Mouse (Mus musculus) liver, embryonic 12.5 days (tissue): ENCODE results near the gene Tmem206. TPM values are rescaled to one million over a fixed set of nuclear protein-coding genes. Genes with fewer than 3 reads are reported as not detected.

Source experiments
- ATAC-seq: fragments of 200-750 bp; cut with Nextera tagmentation; 2 replicates; pipeline ENCODE4 v1.8.0; 2017; ENCODE audit warnings: moderate number of reproducible peaks, mild to moderate bottlenecking, moderate library complexity
- H3K27ac ChIP-seq: fragments of 300-500 bp; sonication (generic); 2 replicates; pipeline ENCODE4 v1.5.1; 2016; ENCODE audit warnings: mild to moderate bottlenecking
- H3K27me3 ChIP-seq: fragments of 300-500 bp; sonication (generic); replicated peaks from 2 replicates; pipeline ENCODE4 v1.6.1; 2016; ENCODE audit warnings: mild to moderate bottlenecking, moderate library complexity
- H3K36me3 ChIP-seq: fragments of 300-500 bp; sonication (generic); 2 replicates; pipeline ENCODE4 v1.6.1; 2016; ENCODE audit warnings: mild to moderate bottlenecking, moderate library complexity
- H3K4me1 ChIP-seq: fragments of 300-500 bp; sonication (generic); 2 replicates; pipeline ENCODE4 v1.6.1; 2016
- H3K4me2 ChIP-seq: fragments of 300-500 bp; sonication (generic); 2 replicates; pipeline ENCODE4 v1.6.1; 2016; ENCODE audit warnings: mild to moderate bottlenecking, moderate library complexity
- H3K4me3 ChIP-seq: fragments of 300-500 bp; sonication (generic); 2 replicates; pipeline ENCODE4 v1.5.1; 2016; ENCODE audit warnings: mild to moderate bottlenecking, moderate library complexity
- H3K9ac ChIP-seq: fragments of 300-500 bp; sonication (generic); 2 replicates; pipeline ENCODE4 v1.6.1; 2016; ENCODE audit warnings: mild to moderate bottlenecking, moderate library complexity
- H3K9me3 ChIP-seq: fragments of 300-500 bp; sonication (generic); replicated peaks from 2 replicates; pipeline ENCODE4 v1.6.1; 2016; ENCODE audit warnings: mild to moderate bottlenecking, moderate library complexity
- WGBS: fragments of 180-500 bp; shearing (Covaris S2); methylation state at CpG from one replicate; pipeline ENCODE4 v1.1.7; 2016; ENCODE audit not compliant: insufficient replicate concordance; 5-methylcytosine and 5-hydroxymethylcytosine counted together
- polyA plus RNA-seq: library from polyadenylated mRNA; unstranded; fragments of >200 nt; fragmentation: Nextera tagmentation; extraction: Ambion mirVana; gene quantifications from 2 replicates; pipeline ENCODE4 v1.2.1, GENCODE M21; 2016

Gene Tmem206
- polyA plus RNA-seq, 1 experiment from 2014 or later = 10.5 TPM

GRCm38 (mm10) chr1:191293996-191294795 is 31.5 kb upstream of the Tmem206 start:
- no peak overlapping the region for H3K4me2 ChIP-seq
- no peaks in the 10 kb centered on the region for H3K4me1 ChIP-seq
- H3K36me3 ChIP-seq = no peaks in the 10 kb centered on the region
- peaks cover 7% of the 10 kb centered on the region; the same call in 1 of the 2 replicates for H3K27me3 ChIP-seq
- 46% methylated on average over 9 of the region's 9 CpGs for WGBS
- H3K9me3 ChIP-seq = no peaks in the 10 kb centered on the region
- H3K4me3 ChIP-seq = no peak overlapping the region
- no peak for ATAC-seq
- H3K9ac ChIP-seq = no peak overlapping the region
- H3K27ac ChIP-seq = no peak overlapping the region

GRCm38 (mm10) chr1:191295784-191296183 is 29.9 kb upstream of the Tmem206 start:
- Histone ChIP-seq H3K9ac (no peak overlapping the region), H3K27ac (no peak overlapping the region), H3K4me3 (no peak overlapping the region), H3K4me1 (no peaks in the 10 kb centered on the region), H3K9me3 (no peaks in the 10 kb centered on the region), H3K36me3 (no peaks in the 10 kb centered on the region), H3K27me3 (peaks cover 7% of the 10 kb centered on the region; the same call in 1 of the 2 replicates), H3K4me2 (no peak overlapping the region)
- WGBS = 29% methylated on average over 3 of the region's 3 CpGs
- no peak for ATAC-seq

GRCm38 (mm10) chr1:191296445-191296844 is 29.3 kb upstream of the Tmem206 start:
- WGBS = 66% methylated on average over 5 of the region's 5 CpGs
- H3K4me3 ChIP-seq = no peak overlapping the region
- no peak overlapping the region for H3K9ac ChIP-seq
- peaks cover 7% of the 10 kb centered on the region; the same call in 1 of the 2 replicates for H3K27me3 ChIP-seq
- no peak; the same call in 1 of the 2 replicates for ATAC-seq
- no peaks in the 10 kb centered on the region for H3K9me3 ChIP-seq
- H3K4me1 ChIP-seq = no peaks in the 10 kb centered on the region
- H3K4me2 ChIP-seq = no peak overlapping the region
- H3K36me3 ChIP-seq = no peaks in the 10 kb centered on the region
- H3K27ac ChIP-seq = no peak overlapping the region

- Histone ChIP-seq H3K27ac (no peak overlapping the region), H3K4me2 (no peak overlapping the region), H3K4me3 (no peak overlapping the region), H3K9ac (no peak overlapping the region), H3K4me1 (no peaks in the 10 kb centered on the region), H3K36me3 (no peaks in the 10 kb centered on the region), H3K27me3 (peaks cover 7% of the 10 kb centered on the region; the same call in 1 of the 2 replicates), H3K9me3 (no peaks in the 10 kb centered on the region)
- 74% methylated on average over 4 of the region's 4 CpGs for WGBS
- no peak for ATAC-seq
Measured at GRCm38 (mm10) chr1:191298304-191298703, 27.4 kb upstream of the Tmem206 start.

GRCm38 (mm10) chr1:191299215-191299942 is 26.3 kb upstream of the Tmem206 start:
- Histone ChIP-seq H3K36me3 (no peaks in the 10 kb centered on the region), H3K27ac (no peak overlapping the region), H3K4me2 (no peak overlapping the region), H3K27me3 (peaks cover 7% of the 10 kb centered on the region; the same call in 1 of the 2 replicates), H3K9ac (no peak overlapping the region), H3K4me3 (no peak overlapping the region), H3K4me1 (no peaks in the 10 kb centered on the region), H3K9me3 (no peaks in the 10 kb centered on the region)
- ATAC-seq = no peak
- WGBS = 53% methylated on average over 11 of the region's 11 CpGs

GRCm38 (mm10) chr1:191301903-191302302 is 23.8 kb upstream of the Tmem206 start:
- 38% methylated on average over 4 of the region's 4 CpGs for WGBS
- no peak overlapping the region for H3K4me3 ChIP-seq
- no peak overlapping the region for H3K27ac ChIP-seq
- H3K36me3 ChIP-seq = 0 out of 2 replicates have a peak, but pooled peaks cover 4% of the 10 kb centered on the region
- H3K27me3 ChIP-seq = no peaks in the 10 kb centered on the region
- H3K9me3 ChIP-seq = no peaks in the 10 kb centered on the region
- no peaks in the 10 kb centered on the region for H3K4me1 ChIP-seq
- ATAC-seq = no peak
- H3K9ac ChIP-seq = no peak overlapping the region
- H3K4me2 ChIP-seq = no peak overlapping the region

- H3K4me3 ChIP-seq = no peak overlapping the region
- WGBS = 76% methylated on average over 3 of the region's 3 CpGs
- H3K4me1 ChIP-seq = no peaks in the 10 kb centered on the region
- no peak for ATAC-seq
- peaks cover 14% of the 10 kb centered on the region for H3K36me3 ChIP-seq
- H3K4me2 ChIP-seq = no peak overlapping the region
- no peak overlapping the region for H3K9ac ChIP-seq
- no peak overlapping the region for H3K27ac ChIP-seq
- H3K27me3 ChIP-seq = no peaks in the 10 kb centered on the region
- H3K9me3 ChIP-seq = no peaks in the 10 kb centered on the region; the same call in 1 of the 2 replicates
Measured at GRCm38 (mm10) chr1:191303736-191304135, 22.0 kb upstream of the Tmem206 start.

- Histone ChIP-seq H3K4me1 (no peaks in the 10 kb centered on the region), H3K4me2 (no peak overlapping the region), H3K36me3 (peaks cover 16% of the 10 kb centered on the region), H3K9ac (no peak overlapping the region), H3K4me3 (no peak overlapping the region), H3K27ac (no peak overlapping the region), H3K27me3 (no peaks in the 10 kb centered on the region), H3K9me3 (no peaks in the 10 kb centered on the region; the same call in 1 of the 2 replicates)
- ATAC-seq = no peak
- 57% methylated on average over 6 of the region's 6 CpGs for WGBS
Measured at GRCm38 (mm10) chr1:191304216-191304615, 21.5 kb upstream of the Tmem206 start.

GRCm38 (mm10) chr1:191305610-191306009 is 20.1 kb upstream of the Tmem206 start:
- Histone ChIP-seq H3K27ac (no peak overlapping the region), H3K4me3 (no peak overlapping the region), H3K4me1 (no peaks in the 10 kb centered on the region), H3K27me3 (no peaks in the 10 kb centered on the region), H3K9ac (no peak overlapping the region), H3K9me3 (no peaks in the 10 kb centered on the region; the same call in 1 of the 2 replicates), H3K4me2 (no peak overlapping the region), H3K36me3 (peaks cover 19% of the 10 kb centered on the region)
- ATAC-seq = 0 out of 2 replicates have a peak, but pooled peaks have one; percentile 6
- 76% methylated on average over 7 of the region's 7 CpGs for WGBS

GRCm38 (mm10) chr1:191306316-191306715 is 19.4 kb upstream of the Tmem206 start:
- Histone ChIP-seq H3K36me3 (peaks cover 19% of the 10 kb centered on the region), H3K4me3 (no peak overlapping the region), H3K9me3 (no peaks in the 10 kb centered on the region; the same call in 1 of the 2 replicates), H3K4me1 (no peaks in the 10 kb centered on the region), H3K4me2 (no peak overlapping the region), H3K27ac (no peak overlapping the region), H3K27me3 (no peaks in the 10 kb centered on the region), H3K9ac (no peak overlapping the region)
- 75% methylated on average over 9 of the region's 9 CpGs for WGBS
- no peak for ATAC-seq

- Histone ChIP-seq H3K4me1 (peaks cover 2% of the 10 kb centered on the region; the same call in 1 of the 2 replicates), H3K4me2 (no peak overlapping the region), H3K27me3 (no peaks in the 10 kb centered on the region), H3K4me3 (no peak overlapping the region), H3K27ac (no peak overlapping the region), H3K9ac (no peak overlapping the region), H3K9me3 (no peaks in the 10 kb centered on the region; the same call in 1 of the 2 replicates), H3K36me3 (peaks cover 19% of the 10 kb centered on the region)
- ATAC-seq = no peak
- WGBS = 72% methylated on average over 9 of the region's 9 CpGs
Measured at GRCm38 (mm10) chr1:191307766-191308455, 17.8 kb upstream of the Tmem206 start.
